Mouse (Mus musculus) spleen, embryonic (tissue): ENCODE measurements around the gene Chrm3.
"Not testable (repeated sequence)": the region's sequence is repeated elsewhere in the genome, so short reads cannot be mapped to it uniquely, and the experiment has no call there.

Source experiments
- CTCF ChIA-PET: fragments of 350-600 bp; sonication (Branson Sonifier 250); formaldehyde crosslinking; loops from one replicate; lab custom pipeline; 2022; lab: Charles Lee

The Chrm3 gene

GRCm38 (mm10) chr13:9897231-9897630 lies 463.4 kb downstream of the Chrm3 start:
- CTCF ChIA-PET: interaction anchor here (0.7 kb wide), 1 partner anchor 133 kb away, joined by 4 read pairs; no protein-coding TSS in a partner anchor

DNA sequence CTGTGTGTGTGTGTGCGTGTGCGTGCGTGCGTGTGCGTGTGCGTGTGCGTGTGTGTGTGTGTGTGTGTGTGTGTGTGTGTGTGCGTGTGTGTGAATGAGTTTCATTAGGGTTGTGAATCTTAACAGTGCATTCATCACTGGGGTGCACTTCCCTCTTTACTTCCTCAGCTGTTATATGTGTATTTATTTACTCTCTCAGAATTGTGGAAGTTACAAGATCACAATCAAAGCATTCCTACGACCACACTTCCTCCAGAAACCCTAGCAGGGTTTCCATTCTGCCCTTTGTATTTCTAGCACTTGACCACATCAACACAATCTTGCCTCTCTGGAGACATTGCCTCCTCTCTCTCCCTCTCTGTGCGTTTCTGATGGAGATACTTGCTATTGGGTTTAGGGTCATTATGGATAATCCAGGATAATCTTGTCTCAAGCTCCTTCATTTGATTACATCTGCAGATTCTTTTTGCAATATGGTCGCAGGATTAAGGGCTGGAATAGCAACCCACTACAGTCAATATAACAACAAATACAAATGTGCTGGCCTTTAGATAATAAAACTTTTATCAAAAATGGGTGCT lies 465.5 kb downstream of the Chrm3 start:
- CTCF ChIA-PET: no interaction called here

DNA sequence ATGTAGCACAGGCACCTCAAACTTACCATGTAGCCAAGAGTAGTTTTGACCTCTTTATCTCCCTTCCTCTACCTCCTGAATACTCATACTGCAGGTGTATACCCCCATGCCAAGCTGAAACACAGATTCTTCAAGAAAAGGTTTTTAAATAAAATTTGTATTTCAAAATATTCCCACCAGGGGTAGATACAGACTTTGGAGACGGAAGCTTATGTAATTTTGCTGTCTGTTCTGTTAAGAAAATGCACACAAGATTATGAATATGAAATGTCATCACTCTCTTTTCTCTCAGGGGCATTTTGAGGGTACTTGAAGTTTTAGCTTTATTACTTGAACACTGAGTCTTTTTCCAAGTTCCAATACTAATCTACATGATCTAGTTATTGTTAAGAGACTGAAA lies 469.6 kb downstream of the Chrm3 start:
- CTCF ChIA-PET: interaction anchor here (0.6 kb wide), 1 partner anchor 160 kb away, joined by 3 read pairs; no protein-coding TSS in a partner anchor

- CTCF ChIA-PET: no interaction called here
These were observed 470.2 kb downstream of the Chrm3 start for GRCm38 (mm10) chr13:9890460-9890859.

- CTCF ChIA-PET: no interaction called here
These were observed 470.7 kb downstream of the Chrm3 start for GRCm38 (mm10) chr13:9889954-9890353.

DNA sequence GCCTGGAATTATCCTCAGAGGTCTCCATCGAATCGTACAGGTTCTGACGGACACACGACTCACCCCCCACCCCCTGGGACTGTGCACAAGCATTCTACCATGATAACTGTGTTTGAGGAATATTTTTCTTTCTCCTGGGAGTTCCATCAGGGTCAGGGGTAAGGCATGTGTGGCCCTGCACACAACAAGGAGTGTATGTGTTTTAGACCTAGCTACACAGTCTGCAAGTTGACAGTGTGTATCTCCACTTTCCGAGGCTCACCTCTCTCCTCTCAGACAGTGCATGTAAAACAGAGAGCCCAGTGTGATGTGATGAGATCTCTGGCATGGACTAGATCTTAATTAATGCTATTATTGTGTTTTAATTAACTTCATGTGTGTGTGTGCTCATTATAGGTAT lies 472.4 kb downstream of the Chrm3 start:
- CTCF ChIA-PET: no interaction called here

- CTCF ChIA-PET: no interaction called here
These were observed 473.4 kb downstream of the Chrm3 start for GRCm38 (mm10) chr13:9887261-9887660.

- CTCF ChIA-PET: no interaction called here
These were observed 474.0 kb downstream of the Chrm3 start for GRCm38 (mm10) chr13:9886465-9887135.

GRCm38 (mm10) chr13:9882362-9883282 lies 478.0 kb downstream of the Chrm3 start:
- CTCF ChIA-PET: interaction anchor here (0.6 to 1.8 kb wide), 3 partner anchors 267 to 463 kb away, joined by 3 to 10 read pairs (median 10); no protein-coding TSS in a partner anchor

DNA sequence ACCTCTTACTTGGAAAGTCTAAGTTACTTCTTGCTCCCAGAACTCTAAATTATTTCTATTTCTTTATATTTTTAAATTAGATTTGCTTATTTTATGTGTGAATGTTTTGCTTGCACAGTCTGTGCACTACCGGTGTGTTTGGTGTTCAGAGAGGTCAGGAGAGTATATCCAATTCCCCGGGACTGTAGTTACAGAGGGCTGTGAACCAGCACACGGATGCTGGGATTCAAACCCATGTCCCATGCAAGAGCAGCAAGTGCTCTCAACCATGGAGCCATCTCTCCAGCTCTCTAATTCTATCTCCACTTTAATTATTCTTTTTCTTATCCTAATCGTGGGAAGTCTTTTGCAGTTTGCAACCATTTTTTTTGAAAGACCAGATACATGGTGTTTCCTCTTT lies 478.7 kb downstream of the Chrm3 start:
- CTCF ChIA-PET: interaction anchor here (1.8 kb wide), 1 partner anchor 464 kb away, joined by 10 read pairs; no protein-coding TSS in a partner anchor

DNA sequence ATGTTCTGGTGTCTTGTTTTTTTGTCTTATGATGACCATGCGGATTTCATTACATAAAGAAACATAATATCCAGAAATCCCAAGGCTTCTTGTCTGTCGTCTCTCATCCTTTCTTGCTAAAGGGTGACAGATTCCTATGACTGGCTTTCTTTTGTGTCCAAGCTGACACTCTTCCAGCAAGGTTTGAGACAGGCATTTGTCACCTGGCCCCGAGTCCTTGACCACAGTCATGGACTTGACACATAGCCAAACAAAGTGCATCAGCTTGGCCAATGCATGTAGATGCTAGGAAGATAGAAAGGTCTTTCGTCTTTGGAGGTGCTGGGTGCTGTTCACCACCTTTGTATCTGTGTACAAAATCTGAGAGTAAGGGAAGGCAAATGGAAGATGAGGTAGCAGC lies 480.2 kb downstream of the Chrm3 start:
- CTCF ChIA-PET: no interaction called here

GRCm38 (mm10) chr13:9878596-9879010 lies 482.0 kb downstream of the Chrm3 start:
- CTCF ChIA-PET: no interaction called here

DNA sequence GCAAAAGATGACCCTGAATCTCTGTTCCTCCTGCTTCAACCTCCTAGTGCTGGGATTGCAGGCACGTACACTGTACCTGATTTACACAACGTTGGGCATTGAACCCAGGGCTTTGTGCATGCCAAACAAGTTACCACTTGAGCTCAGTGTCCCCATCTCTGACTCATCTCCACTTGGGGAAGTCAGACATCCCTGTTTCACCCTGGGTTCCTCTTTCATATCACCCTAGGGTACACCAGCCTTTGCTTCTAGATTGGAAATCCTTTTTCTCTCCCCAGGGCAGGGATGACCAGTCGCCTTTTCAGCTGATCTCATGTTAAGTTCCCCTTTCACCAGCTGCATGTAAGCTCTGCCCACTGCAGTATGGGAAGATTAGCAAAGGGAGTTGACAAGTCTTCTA lies 487.3 kb downstream of the Chrm3 start:
- CTCF ChIA-PET: no interaction called here

DNA sequence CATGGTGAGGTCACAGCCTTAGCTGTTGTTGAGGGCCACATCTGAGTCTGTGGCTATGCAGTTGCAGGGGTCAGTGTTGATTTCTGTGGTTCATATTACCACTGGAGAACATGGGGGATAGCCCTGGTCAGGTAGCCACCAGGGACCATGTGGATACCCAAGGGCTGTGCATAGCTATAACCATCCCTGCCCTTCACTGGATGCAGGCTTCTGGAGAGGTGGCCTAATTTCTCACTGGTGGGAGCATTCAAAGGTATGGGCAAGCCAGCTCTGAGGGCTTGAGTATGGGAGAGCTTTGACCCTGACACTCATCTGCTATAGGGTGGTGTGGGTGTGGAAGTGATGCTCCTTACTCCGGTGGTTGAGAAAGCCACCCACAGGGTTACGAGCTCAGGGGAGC lies 494.5 kb downstream of the Chrm3 start:
- CTCF ChIA-PET: no interaction called here

GRCm38 (mm10) chr13:9847515-9847914 lies 513.1 kb downstream of the Chrm3 start:
- CTCF ChIA-PET: interaction anchor here (0.7 kb wide), 1 partner anchor 630 kb away, joined by 4 read pairs; no protein-coding TSS in a partner anchor

DNA sequence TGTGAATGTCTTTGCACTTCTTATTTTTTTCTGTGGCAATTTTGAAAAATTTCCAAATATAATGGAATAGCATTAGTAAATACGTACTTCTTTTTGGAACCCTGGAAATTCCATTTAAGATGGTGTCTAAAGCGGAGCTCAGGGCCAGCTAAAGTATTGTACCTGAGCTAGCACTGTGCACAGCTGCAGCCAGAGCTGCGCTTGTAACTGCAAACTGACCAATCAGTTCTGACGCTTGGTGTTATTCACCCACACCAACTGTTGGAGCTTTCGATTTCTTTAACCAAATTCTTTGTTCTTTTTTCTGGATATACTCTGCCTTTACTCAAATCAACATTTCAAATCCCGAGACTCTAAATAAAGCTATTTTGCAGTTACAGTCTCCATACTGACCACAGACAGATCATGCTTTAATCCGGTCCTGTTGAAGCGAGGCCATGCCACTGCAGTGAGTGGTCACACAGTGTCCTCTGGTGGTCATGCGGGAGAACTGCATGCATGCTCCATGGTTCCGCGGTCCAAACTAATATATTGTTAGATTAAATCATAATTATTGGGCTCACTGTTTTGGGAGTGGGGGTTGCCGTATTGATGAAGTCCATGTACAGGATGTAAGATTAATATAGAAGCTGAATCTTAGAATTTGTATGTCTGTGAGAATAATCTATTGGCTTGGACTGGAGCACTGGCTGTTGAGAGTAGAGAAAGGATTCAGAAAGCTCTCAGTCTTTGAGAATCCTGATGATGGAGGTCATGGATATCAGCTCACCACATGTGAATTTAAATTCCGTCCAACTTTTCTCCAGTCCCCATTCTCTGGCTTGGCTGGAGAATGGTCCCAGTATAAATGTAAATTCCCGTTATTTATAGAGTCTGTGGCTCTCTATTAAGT lies 513.9 kb downstream of the Chrm3 start:
- CTCF ChIA-PET: interaction anchor here (0.7 kb wide), 1 partner anchor 630 kb away, joined by 4 read pairs; no protein-coding TSS in a partner anchor

DNA sequence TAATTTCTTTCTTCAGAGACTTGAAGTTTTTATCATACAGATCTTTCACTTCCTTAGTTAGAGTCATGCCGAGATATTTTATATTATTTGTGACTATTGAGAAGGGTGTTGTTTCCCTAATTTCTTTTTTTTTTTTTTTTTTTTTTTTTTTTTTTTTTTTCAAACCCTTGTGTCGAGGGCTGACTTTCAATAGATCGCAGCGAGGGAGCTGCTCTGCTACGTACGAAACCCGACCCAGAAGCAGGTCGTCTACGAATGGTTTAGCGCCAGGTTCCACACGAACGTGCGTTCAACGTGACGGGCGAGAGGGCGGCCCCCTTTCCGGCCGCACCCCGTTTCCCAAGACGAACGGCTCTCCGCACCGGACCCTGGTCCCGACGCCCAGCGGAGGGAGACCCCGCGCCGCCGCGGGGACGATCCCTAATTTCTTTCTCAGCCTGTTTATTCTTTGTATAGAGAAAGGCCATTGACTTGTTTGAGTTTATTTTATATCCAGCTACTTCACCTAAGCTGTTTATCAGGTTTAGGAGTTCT lies 526.4 kb downstream of the Chrm3 start:
- CTCF ChIA-PET: not testable (repeated sequence)

GRCm38 (mm10) chr13:9826227-9826626 lies 534.4 kb downstream of the Chrm3 start:
- CTCF ChIA-PET: no interaction called here
